Mouse (Mus musculus): ENCODE results near the gene Tgif2. TPM values are rescaled to one million over a fixed set of nuclear protein-coding genes. Genes with fewer than 3 reads are reported as not detected.
"Not testable (repeated sequence)": the region's sequence is repeated elsewhere in the genome, so short reads cannot be mapped to it uniquely, and the experiment has no call there.

Tgif2 gene
- total RNA-seq, 2 experiments from 2014 or later = 2.0 to 2.1 TPM

- peak; percentile 51 to 53 for DNase-seq (ENCODE audit: low spot score in 2 of 2)
Observed at GRCm38 (mm10) chr2:156841841-156842706, 2.3 kb downstream of the Tgif2 start.

GRCm38 (mm10) chr2:156842711-156843110 is 2.9 kb downstream of the Tgif2 start:
- no peak for DNase-seq (ENCODE audit: low spot score in 2 of 2)

- DNase-seq (ENCODE audit: low spot score in 2 of 2) = no peak
Observed at GRCm38 (mm10) chr2:156843331-156843730, 3.5 kb downstream of the Tgif2 start.

GRCm38 (mm10) chr2:156844715-156845114 is 4.9 kb downstream of the Tgif2 start:
- DNase-seq (ENCODE audit: low spot score in 2 of 2) = no peak

- no peak for DNase-seq (ENCODE audit: low spot score in 2 of 2)
Observed at GRCm38 (mm10) chr2:156847653-156848052, 7.8 kb downstream of the Tgif2 start.

GRCm38 (mm10) chr2:156848526-156849182 is 8.8 kb downstream of the Tgif2 start:
- DNase-seq (ENCODE audit: low spot score in 2 of 2) = no peak

- no peak for DNase-seq (ENCODE audit: low spot score in 2 of 2)
Observed at GRCm38 (mm10) chr2:156850505-156850904, 10.7 kb downstream of the Tgif2 start.

GRCm38 (mm10) chr2:156853584-156853983 is 13.8 kb downstream of the Tgif2 start:
- not testable (repeated sequence) for DNase-seq (ENCODE audit: low spot score in 2 of 2)

GRCm38 (mm10) chr2:156853999-156854771 is 14.4 kb downstream of the Tgif2 start:
- not testable (repeated sequence) for DNase-seq (ENCODE audit: low spot score in 2 of 2)

- DNase-seq (ENCODE audit: low spot score in 2 of 2) = no peak
Observed at GRCm38 (mm10) chr2:156856311-156856710, 16.5 kb downstream of the Tgif2 start.

GRCm38 (mm10) chr2:156857385-156857791 is 17.6 kb downstream of the Tgif2 start:
- no peak for DNase-seq (ENCODE audit: low spot score in 2 of 2)

GRCm38 (mm10) chr2:156857835-156858234 is 18.0 kb downstream of the Tgif2 start, which contains the start of gene 4930518I15Rik:
TSS of gene 4930518I15Rik (minus strand) at chr2:156857946.
- no peak for DNase-seq (ENCODE audit: low spot score in 2 of 2)

- no peak for DNase-seq (ENCODE audit: low spot score in 2 of 2)
Observed at GRCm38 (mm10) chr2:156858671-156859070, 18.9 kb downstream of the Tgif2 start.

GRCm38 (mm10) chr2:156862041-156862717 is 22.4 kb downstream of the Tgif2 start:
- DNase-seq (ENCODE audit: low spot score in 2 of 2) = peak; percentile 34 to 43

GRCm38 (mm10) chr2:156862772-156863486 is 23.1 kb downstream of the Tgif2 start, which contains the start of gene Rab5if:
TSS of gene Rab5if (plus strand) at chr2:156863128.
- peak; percentile 97 to 99 for DNase-seq (ENCODE audit: low spot score in 2 of 2)

- peak; percentile 59 for DNase-seq (ENCODE audit: low spot score in 2 of 2)
Observed at GRCm38 (mm10) chr2:156863487-156864160, 23.8 kb downstream of the Tgif2 start.

GRCm38 (mm10) chr2:156864481-156864880 is 24.7 kb downstream of the Tgif2 start:
- no peak for DNase-seq (ENCODE audit: low spot score in 2 of 2)

- no peak for DNase-seq (ENCODE audit: low spot score in 2 of 2)
Observed at GRCm38 (mm10) chr2:156868994-156869393, 29.2 kb downstream of the Tgif2 start.

- no peak for DNase-seq (ENCODE audit: low spot score in 2 of 2)
Observed at GRCm38 (mm10) chr2:156869554-156869953, 29.7 kb downstream of the Tgif2 start.

All from adrenal gland, adult 18-20 months (tissue).